Mouse (Mus musculus): ENCODE data around the gene Lsg1. TPM values are rescaled to one million over a fixed set of nuclear protein-coding genes. Genes with fewer than 3 reads are reported as not detected.
A peak's percentile ranks its signal among the peaks of the same experiment; 100 is the strongest.

Gene Lsg1
- polyA plus RNA-seq, 1 experiment: 11.9 TPM

DNA sequence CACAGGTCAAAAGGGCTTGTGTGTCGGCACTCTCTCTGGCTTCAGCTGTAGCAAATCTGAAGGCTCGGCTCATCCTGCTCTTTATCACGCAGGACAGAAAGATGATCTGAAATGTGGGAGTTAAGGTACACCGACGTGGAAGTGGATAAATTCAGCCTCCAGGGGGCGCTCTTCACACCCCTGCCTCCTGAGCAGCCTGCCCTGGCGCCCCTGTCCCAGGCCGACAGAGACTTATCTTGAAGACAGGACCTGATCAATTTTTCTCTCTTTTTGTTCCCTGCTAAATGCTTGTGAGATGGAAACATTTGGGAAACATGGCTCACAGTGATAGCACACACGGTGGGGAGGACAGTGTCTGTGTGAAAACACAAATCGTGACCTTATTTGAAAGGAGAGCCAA, 48.0 kb downstream of the Lsg1 start:
- H3K4me3 ChIP-seq (ENCODE audit: control insufficient read depth, low read depth, low read length): no peak overlapping the region
- no peak for TF ChIP-seq POLR2A (IDR thresholded peaks at IDR 0.05; ENCODE audit: control insufficient read depth, low read depth, low read length)
- TF ChIP-seq CTCF (IDR thresholded peaks at IDR 0.05; ENCODE audit: control insufficient read depth, insufficient read depth, insufficient replicate concordance, low read depth, low read length): peak; percentile 85
- peaks cover 17% of the 10 kb centered on the region for H3K4me1 ChIP-seq (ENCODE audit: control insufficient read depth, insufficient read depth, low read length)
- H3K36me3 ChIP-seq (ENCODE audit: control insufficient read depth, insufficient read depth, low read length): no peaks in the 10 kb centered on the region
- H3K27me3 ChIP-seq (ENCODE audit: control insufficient read depth, insufficient read depth, low read length): no peaks in the 10 kb centered on the region
- no peak overlapping the region for H3K27ac ChIP-seq (ENCODE audit: control insufficient read depth, insufficient read depth, low read depth, low read length)

DNA sequence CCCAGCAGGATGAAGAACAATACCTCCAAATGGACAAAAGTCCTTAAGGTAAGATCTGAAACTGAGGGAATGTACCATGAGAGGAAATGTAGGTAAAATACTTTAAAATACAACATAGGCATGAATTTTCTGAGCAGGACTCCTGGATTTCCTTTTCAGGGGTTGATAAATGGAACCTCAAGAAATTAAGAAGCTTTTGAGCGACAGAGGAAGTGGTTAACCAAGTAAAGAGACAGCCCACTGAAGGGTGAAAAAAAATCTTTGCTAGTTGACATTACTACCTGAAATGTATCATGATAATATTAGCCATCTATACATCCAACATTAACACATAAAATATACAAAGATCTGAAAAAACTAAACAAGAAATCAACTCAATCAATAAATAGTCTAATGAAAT, 52.3 kb downstream of the Lsg1 start:
- Histone ChIP-seq H3K4me1 (ENCODE audit: control insufficient read depth, insufficient read depth, low read length) (peaks cover 8% of the 10 kb centered on the region), H3K36me3 (ENCODE audit: control insufficient read depth, insufficient read depth, low read length) (no peaks in the 10 kb centered on the region), H3K27ac (ENCODE audit: control insufficient read depth, insufficient read depth, low read depth, low read length) (no peak overlapping the region), H3K4me3 (ENCODE audit: control insufficient read depth, low read depth, low read length) (no peak overlapping the region), H3K27me3 (ENCODE audit: control insufficient read depth, insufficient read depth, low read length) (no peaks in the 10 kb centered on the region)
- no peak for TF ChIP-seq CTCF (IDR thresholded peaks at IDR 0.05; ENCODE audit: control insufficient read depth, insufficient read depth, insufficient replicate concordance, low read depth, low read length)
- no peak for TF ChIP-seq POLR2A (IDR thresholded peaks at IDR 0.05; ENCODE audit: control insufficient read depth, low read depth, low read length)

GRCm38 (mm10) chr16:30533592-30533991, 53.8 kb downstream of the Lsg1 start:
- no peaks in the 10 kb centered on the region for H3K27me3 ChIP-seq (ENCODE audit: control insufficient read depth, insufficient read depth, low read length)
- H3K4me1 ChIP-seq (ENCODE audit: control insufficient read depth, insufficient read depth, low read length): peaks cover 5% of the 10 kb centered on the region
- H3K27ac ChIP-seq (ENCODE audit: control insufficient read depth, insufficient read depth, low read depth, low read length): no peak overlapping the region
- no peak for TF ChIP-seq CTCF (IDR thresholded peaks at IDR 0.05; ENCODE audit: control insufficient read depth, insufficient read depth, insufficient replicate concordance, low read depth, low read length)
- no peak for TF ChIP-seq POLR2A (IDR thresholded peaks at IDR 0.05; ENCODE audit: control insufficient read depth, low read depth, low read length)
- H3K36me3 ChIP-seq (ENCODE audit: control insufficient read depth, insufficient read depth, low read length): no peaks in the 10 kb centered on the region
- H3K4me3 ChIP-seq (ENCODE audit: control insufficient read depth, low read depth, low read length): no peak overlapping the region

GRCm38 (mm10) chr16:30532929-30533328, 54.5 kb downstream of the Lsg1 start:
- Histone ChIP-seq H3K27ac (ENCODE audit: control insufficient read depth, insufficient read depth, low read depth, low read length) (no peak overlapping the region), H3K4me1 (ENCODE audit: control insufficient read depth, insufficient read depth, low read length) (peaks cover 5% of the 10 kb centered on the region), H3K4me3 (ENCODE audit: control insufficient read depth, low read depth, low read length) (no peak overlapping the region), H3K27me3 (ENCODE audit: control insufficient read depth, insufficient read depth, low read length) (no peaks in the 10 kb centered on the region), H3K36me3 (ENCODE audit: control insufficient read depth, insufficient read depth, low read length) (no peaks in the 10 kb centered on the region)
- TF ChIP-seq POLR2A (IDR thresholded peaks at IDR 0.05; ENCODE audit: control insufficient read depth, low read depth, low read length) (no peak), CTCF (IDR thresholded peaks at IDR 0.05; ENCODE audit: control insufficient read depth, insufficient read depth, insufficient replicate concordance, low read depth, low read length) (no peak)

- no peak overlapping the region for H3K27ac ChIP-seq (ENCODE audit: control insufficient read depth, insufficient read depth, low read depth, low read length)
- no peak for TF ChIP-seq POLR2A (IDR thresholded peaks at IDR 0.05; ENCODE audit: control insufficient read depth, low read depth, low read length)
- TF ChIP-seq CTCF (IDR thresholded peaks at IDR 0.05; ENCODE audit: control insufficient read depth, insufficient read depth, insufficient replicate concordance, low read depth, low read length): peak; percentile 80; the same call in 1 of the 2 replicates
- no peaks in the 10 kb centered on the region for H3K27me3 ChIP-seq (ENCODE audit: control insufficient read depth, insufficient read depth, low read length)
- no peak overlapping the region for H3K4me3 ChIP-seq (ENCODE audit: control insufficient read depth, low read depth, low read length)
- H3K4me1 ChIP-seq (ENCODE audit: control insufficient read depth, insufficient read depth, low read length): peaks cover 5% of the 10 kb centered on the region
- H3K36me3 ChIP-seq (ENCODE audit: control insufficient read depth, insufficient read depth, low read length): no peaks in the 10 kb centered on the region
Observed at GRCm38 (mm10) chr16:30531761-30532406, 55.5 kb downstream of the Lsg1 start.

GRCm38 (mm10) chr16:30530815-30531214, 56.6 kb downstream of the Lsg1 start:
- H3K27ac ChIP-seq (ENCODE audit: control insufficient read depth, insufficient read depth, low read depth, low read length): no peak overlapping the region
- TF ChIP-seq POLR2A (IDR thresholded peaks at IDR 0.05; ENCODE audit: control insufficient read depth, low read depth, low read length): no peak
- peak; percentile 31; the same call in 1 of the 2 replicates for TF ChIP-seq CTCF (IDR thresholded peaks at IDR 0.05; ENCODE audit: control insufficient read depth, insufficient read depth, insufficient replicate concordance, low read depth, low read length)
- no peaks in the 10 kb centered on the region for H3K27me3 ChIP-seq (ENCODE audit: control insufficient read depth, insufficient read depth, low read length)
- no peaks in the 10 kb centered on the region for H3K36me3 ChIP-seq (ENCODE audit: control insufficient read depth, insufficient read depth, low read length)
- H3K4me1 ChIP-seq (ENCODE audit: control insufficient read depth, insufficient read depth, low read length): peaks cover 5% of the 10 kb centered on the region
- H3K4me3 ChIP-seq (ENCODE audit: control insufficient read depth, low read depth, low read length): no peak overlapping the region

- H3K27me3 ChIP-seq (ENCODE audit: control insufficient read depth, insufficient read depth, low read length): no peaks in the 10 kb centered on the region
- TF ChIP-seq CTCF (IDR thresholded peaks at IDR 0.05; ENCODE audit: control insufficient read depth, insufficient read depth, insufficient replicate concordance, low read depth, low read length) (no peak), POLR2A (IDR thresholded peaks at IDR 0.05; ENCODE audit: control insufficient read depth, low read depth, low read length) (no peak)
- no peaks in the 10 kb centered on the region for H3K36me3 ChIP-seq (ENCODE audit: control insufficient read depth, insufficient read depth, low read length)
- no peak overlapping the region for H3K27ac ChIP-seq (ENCODE audit: control insufficient read depth, insufficient read depth, low read depth, low read length)
- H3K4me1 ChIP-seq (ENCODE audit: control insufficient read depth, insufficient read depth, low read length): peaks cover 5% of the 10 kb centered on the region
- H3K4me3 ChIP-seq (ENCODE audit: control insufficient read depth, low read depth, low read length): no peak overlapping the region
Observed at GRCm38 (mm10) chr16:30528386-30528785, 59.0 kb downstream of the Lsg1 start.
